Mouse (Mus musculus) liver, embryonic 12.5 days (tissue): ENCODE results near the gene 4933407L21Rik. TPM values are rescaled to one million over a fixed set of nuclear protein-coding genes. Genes with fewer than 3 reads are reported as not detected.

Experiments
- ATAC-seq: fragments of 200-750 bp; cut with Nextera tagmentation; 2 replicates; pipeline ENCODE4 v1.8.0; 2017; ENCODE audit warnings: moderate number of reproducible peaks, mild to moderate bottlenecking, moderate library complexity
- H3K27ac ChIP-seq: fragments of 300-500 bp; sonication (generic); 2 replicates; pipeline ENCODE4 v1.5.1; 2016; ENCODE audit warnings: mild to moderate bottlenecking
- H3K27me3 ChIP-seq: fragments of 300-500 bp; sonication (generic); replicated peaks from 2 replicates; pipeline ENCODE4 v1.6.1; 2016; ENCODE audit warnings: mild to moderate bottlenecking, moderate library complexity
- H3K36me3 ChIP-seq: fragments of 300-500 bp; sonication (generic); 2 replicates; pipeline ENCODE4 v1.6.1; 2016; ENCODE audit warnings: mild to moderate bottlenecking, moderate library complexity
- H3K4me1 ChIP-seq: fragments of 300-500 bp; sonication (generic); 2 replicates; pipeline ENCODE4 v1.6.1; 2016
- H3K4me2 ChIP-seq: fragments of 300-500 bp; sonication (generic); 2 replicates; pipeline ENCODE4 v1.6.1; 2016; ENCODE audit warnings: mild to moderate bottlenecking, moderate library complexity
- H3K4me3 ChIP-seq: fragments of 300-500 bp; sonication (generic); 2 replicates; pipeline ENCODE4 v1.5.1; 2016; ENCODE audit warnings: mild to moderate bottlenecking, moderate library complexity
- H3K9ac ChIP-seq: fragments of 300-500 bp; sonication (generic); 2 replicates; pipeline ENCODE4 v1.6.1; 2016; ENCODE audit warnings: mild to moderate bottlenecking, moderate library complexity
- H3K9me3 ChIP-seq: fragments of 300-500 bp; sonication (generic); replicated peaks from 2 replicates; pipeline ENCODE4 v1.6.1; 2016; ENCODE audit warnings: mild to moderate bottlenecking, moderate library complexity
- WGBS: fragments of 180-500 bp; shearing (Covaris S2); methylation state at CpG from one replicate; pipeline ENCODE4 v1.1.7; 2016; ENCODE audit not compliant: insufficient replicate concordance; 5-methylcytosine and 5-hydroxymethylcytosine counted together
- polyA plus RNA-seq: library from polyadenylated mRNA; unstranded; fragments of >200 nt; fragmentation: Nextera tagmentation; extraction: Ambion mirVana; gene quantifications from 2 replicates; pipeline ENCODE4 v1.2.1, GENCODE M21; 2016

Gene 4933407L21Rik
- polyA plus RNA-seq, 1 experiment from 2014 or later: not detected

- Histone ChIP-seq H3K4me3 (no peak overlapping the region), H3K9me3 (no peaks in the 10 kb centered on the region), H3K27me3 (no peaks in the 10 kb centered on the region), H3K9ac (no peak overlapping the region), H3K36me3 (peaks cover 10% of the 10 kb centered on the region; the same call in 1 of the 2 replicates), H3K4me1 (peaks cover 73% of the 10 kb centered on the region), H3K4me2 (no peak overlapping the region), H3K27ac (no peak overlapping the region)
- no peak for ATAC-seq
Measured at GRCm38 (mm10) chr1:85899388-85899761, 28.9 kb upstream of the 4933407L21Rik start.

GRCm38 (mm10) chr1:85900521-85901333 lies 27.6 kb upstream of the 4933407L21Rik start:
- no peak overlapping the region for H3K4me3 ChIP-seq
- no peak overlapping the region for H3K9ac ChIP-seq
- no peak overlapping the region; the same call in 1 of the 2 replicates for H3K27ac ChIP-seq
- H3K27me3 ChIP-seq: no peaks in the 10 kb centered on the region
- peaks cover 23% of the 10 kb centered on the region for H3K36me3 ChIP-seq
- no peak for ATAC-seq
- H3K9me3 ChIP-seq: no peaks in the 10 kb centered on the region
- H3K4me1 ChIP-seq: peaks cover 64% of the 10 kb centered on the region
- 59% methylated on average over 7 of the region's 7 CpGs for WGBS
- H3K4me2 ChIP-seq: no peak overlapping the region

- Histone ChIP-seq H3K9ac (no peak overlapping the region), H3K27me3 (no peaks in the 10 kb centered on the region), H3K4me2 (no peak overlapping the region), H3K36me3 (peaks cover 31% of the 10 kb centered on the region), H3K27ac (no peak overlapping the region), H3K4me3 (no peak overlapping the region), H3K4me1 (peaks cover 55% of the 10 kb centered on the region), H3K9me3 (no peaks in the 10 kb centered on the region)
- no peak for ATAC-seq
- WGBS: 21% methylated on average over 3 of the region's 3 CpGs
Measured at GRCm38 (mm10) chr1:85901516-85902107, 26.7 kb upstream of the 4933407L21Rik start.

- Histone ChIP-seq H3K9me3 (no peaks in the 10 kb centered on the region), H3K4me3 (no peak overlapping the region), H3K27ac (no peak overlapping the region), H3K9ac (no peak overlapping the region), H3K4me1 (peaks cover 50% of the 10 kb centered on the region), H3K4me2 (no peak overlapping the region), H3K36me3 (peaks cover 37% of the 10 kb centered on the region), H3K27me3 (no peaks in the 10 kb centered on the region)
- ATAC-seq: peak; percentile 44
- 47% methylated on average over 7 of the region's 7 CpGs for WGBS
Measured at GRCm38 (mm10) chr1:85902108-85902561, 26.1 kb upstream of the 4933407L21Rik start.

- Histone ChIP-seq H3K4me1 (peaks cover 5% of the 10 kb centered on the region), H3K4me2 (no peak overlapping the region), H3K27ac (no peak overlapping the region), H3K9ac (no peak overlapping the region), H3K27me3 (no peaks in the 10 kb centered on the region), H3K36me3 (peaks cover 49% of the 10 kb centered on the region), H3K9me3 (no peaks in the 10 kb centered on the region; the same call in 1 of the 2 replicates), H3K4me3 (no peak overlapping the region)
- WGBS: 81% methylated on average over 12 of the region's 12 CpGs
- no peak for ATAC-seq
Measured at GRCm38 (mm10) chr1:85906892-85907291, 21.4 kb upstream of the 4933407L21Rik start.

GRCm38 (mm10) chr1:85908754-85909590 lies 19.3 kb upstream of the 4933407L21Rik start:
- no peak overlapping the region for H3K27ac ChIP-seq
- H3K9ac ChIP-seq: no peak overlapping the region
- no peaks in the 10 kb centered on the region for H3K27me3 ChIP-seq
- no peaks in the 10 kb centered on the region; the same call in 1 of the 2 replicates for H3K9me3 ChIP-seq
- H3K36me3 ChIP-seq: peaks cover 42% of the 10 kb centered on the region
- ATAC-seq: no peak
- WGBS: 52% methylated on average over 13 of the region's 13 CpGs
- no peaks in the 10 kb centered on the region for H3K4me1 ChIP-seq
- H3K4me3 ChIP-seq: no peak overlapping the region
- no peak overlapping the region for H3K4me2 ChIP-seq

- 65% methylated on average over 7 of the region's 7 CpGs for WGBS
- no peak for ATAC-seq
Measured at GRCm38 (mm10) chr1:85913078-85913755, 15.1 kb upstream of the 4933407L21Rik start.

GRCm38 (mm10) chr1:85915890-85916289 lies 12.4 kb upstream of the 4933407L21Rik start:
- H3K9me3 ChIP-seq: no peaks in the 10 kb centered on the region; the same call in 1 of the 2 replicates
- H3K4me1 ChIP-seq: no peaks in the 10 kb centered on the region
- no peaks in the 10 kb centered on the region for H3K27me3 ChIP-seq
- no peak overlapping the region for H3K9ac ChIP-seq
- H3K27ac ChIP-seq: no peak overlapping the region
- H3K36me3 ChIP-seq: no peaks in the 10 kb centered on the region
- no peak overlapping the region for H3K4me3 ChIP-seq
- no peak overlapping the region for H3K4me2 ChIP-seq
- no peak for ATAC-seq

More at GRCm38 (mm10) chr1:85913078-85913755, 15.1 kb upstream of the 4933407L21Rik start:
- Histone ChIP-seq H3K4me3 (no peak overlapping the region), H3K9ac (no peak overlapping the region), H3K36me3 (peaks cover 2% of the 10 kb centered on the region; the same call in 1 of the 2 replicates), H3K27me3 (no peaks in the 10 kb centered on the region), H3K27ac (no peak overlapping the region), H3K4me1 (no peaks in the 10 kb centered on the region), H3K9me3 (no peaks in the 10 kb centered on the region; the same call in 1 of the 2 replicates), H3K4me2 (no peak overlapping the region)

GRCm38 (mm10) chr1:85916830-85917450 lies 11.3 kb upstream of the 4933407L21Rik start:
- Histone ChIP-seq H3K4me2 (no peak overlapping the region), H3K4me3 (no peak overlapping the region), H3K27me3 (no peaks in the 10 kb centered on the region), H3K27ac (no peak overlapping the region), H3K36me3 (no peaks in the 10 kb centered on the region), H3K4me1 (no peaks in the 10 kb centered on the region), H3K9me3 (no peaks in the 10 kb centered on the region), H3K9ac (no peak overlapping the region)
- WGBS: 58% methylated on average over 4 of the region's 4 CpGs
- ATAC-seq: no peak

- 33% methylated on average over 7 of the region's 7 CpGs for WGBS
- no peaks in the 10 kb centered on the region for H3K27me3 ChIP-seq
- no peak for ATAC-seq
- no peak overlapping the region for H3K27ac ChIP-seq
- H3K4me3 ChIP-seq: no peak overlapping the region
- H3K9ac ChIP-seq: no peak overlapping the region
- H3K36me3 ChIP-seq: no peaks in the 10 kb centered on the region
- H3K9me3 ChIP-seq: no peaks in the 10 kb centered on the region
- no peak overlapping the region for H3K4me2 ChIP-seq
- no peaks in the 10 kb centered on the region for H3K4me1 ChIP-seq
Measured at GRCm38 (mm10) chr1:85919621-85920020, 8.7 kb upstream of the 4933407L21Rik start.

GRCm38 (mm10) chr1:85921725-85922124 lies 6.6 kb upstream of the 4933407L21Rik start:
- H3K9me3 ChIP-seq: no peaks in the 10 kb centered on the region
- H3K36me3 ChIP-seq: no peaks in the 10 kb centered on the region
- no peak overlapping the region for H3K4me3 ChIP-seq
- H3K4me2 ChIP-seq: no peak overlapping the region
- no peak for ATAC-seq
- no peak overlapping the region for H3K27ac ChIP-seq
- 73% methylated on average over 7 of the region's 7 CpGs for WGBS
- no peaks in the 10 kb centered on the region for H3K4me1 ChIP-seq
- H3K27me3 ChIP-seq: no peaks in the 10 kb centered on the region
- no peak overlapping the region for H3K9ac ChIP-seq
